Mouse (Mus musculus) spleen, adult 2 months (tissue): Measurements from ENCODE around the gene Kng1.

Experiments used
- CTCF ChIP-seq: fragments of 200-500 bp; IDR thresholded peaks from 2 replicates; pipeline ENCODE4 v1.5.1; 2011; ENCODE audit warnings: mild to moderate bottlenecking, inconsistent platforms; ENCODE audit not compliant: insufficient read depth, insufficient read length, insufficient replicate concordance; ENCODE audit errors: extremely low read depth
- POLR2A ChIP-seq: fragments of 200-500 bp; IDR thresholded peaks from 2 replicates; pipeline ENCODE4 v1.6.1; 2011; ENCODE audit warnings: low read depth, low read length, inconsistent platforms

DNA sequence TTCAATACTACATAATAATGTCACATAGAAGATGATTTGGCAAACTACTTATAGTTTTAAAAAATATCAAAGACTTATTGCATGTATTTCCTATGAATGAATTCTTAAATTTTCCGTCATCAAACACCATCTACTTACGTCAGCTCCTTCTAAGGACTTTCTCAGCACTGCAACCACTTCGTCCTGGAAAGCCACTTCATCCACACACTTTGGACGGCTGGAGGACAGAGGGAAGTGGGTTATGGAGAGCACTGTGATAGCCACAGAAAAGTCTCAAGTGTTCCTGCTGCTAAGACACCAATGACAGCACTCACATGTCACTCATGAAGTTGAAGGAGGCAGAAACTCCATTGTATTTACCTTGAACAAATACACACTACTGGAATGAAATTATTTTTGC lies 66.7 kb downstream of the Kng1 start:
- TF ChIP-seq CTCF = no peak
- TF ChIP-seq POLR2A = no peak
